Mouse (Mus musculus): ENCODE measurements at regions not wholly inside any gene's neighbourhood (a gene's known extent, or its start where the extent isn't known, plus 50 kb on each side); places are given as distances from the start of the nearest gene placed in this dataset.

GRCm38 (mm10) chr19:14180244-14180643, 266.9 kb downstream of the Olfr1505 start:
- TF ChIP-seq GATA1 (IDR thresholded peaks at IDR 0.05; ENCODE audit: borderline replicate concordance, low read length) (no peak), FLI1 (IDR thresholded peaks at IDR 0.05; ENCODE audit: low read length) (no peak)

Measured in megakaryocyte, embryonic 14.5 days (primary cell).